Mouse (Mus musculus) adrenal gland (tissue): ENCODE measurements at regions not wholly inside any gene's neighbourhood (a gene's known extent, or its start where the extent isn't known, plus 50 kb on each side); places are given as distances from the start of the nearest gene placed in this dataset.

Source experiments
- intact Hi-C: fragments of 180-260 bp; cut with DNase I; formaldehyde crosslinking; loops from one replicate; pipeline ENCODE4 v1.15.1; 2025

DNA sequence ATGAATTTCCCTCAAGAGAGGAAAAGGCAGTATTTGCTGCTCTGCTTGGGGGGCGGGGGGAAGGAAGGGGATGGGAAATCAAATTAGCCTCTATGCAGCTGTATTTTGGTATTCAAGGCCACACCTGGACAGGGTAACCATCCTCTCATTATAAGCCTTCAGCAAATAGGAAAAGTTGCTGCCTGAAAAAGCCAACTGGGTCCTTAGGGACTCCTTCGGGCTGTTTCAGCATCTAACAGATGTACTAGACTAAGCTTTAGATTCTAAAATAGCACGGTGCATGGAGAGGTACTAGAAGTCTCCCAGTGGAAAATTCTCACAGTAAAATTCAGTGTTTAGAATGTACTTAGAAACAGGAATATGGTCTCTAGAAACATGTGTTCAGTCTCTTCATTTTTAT is 183.1 kb downstream of the Gm13691 start:
- intact Hi-C loops, result no loop called here

- intact Hi-C loops, result no loop called here
These were observed 193.4 kb downstream of the Gm13691 start for GRCm38 (mm10) chr2:84183624-84184287.

DNA sequence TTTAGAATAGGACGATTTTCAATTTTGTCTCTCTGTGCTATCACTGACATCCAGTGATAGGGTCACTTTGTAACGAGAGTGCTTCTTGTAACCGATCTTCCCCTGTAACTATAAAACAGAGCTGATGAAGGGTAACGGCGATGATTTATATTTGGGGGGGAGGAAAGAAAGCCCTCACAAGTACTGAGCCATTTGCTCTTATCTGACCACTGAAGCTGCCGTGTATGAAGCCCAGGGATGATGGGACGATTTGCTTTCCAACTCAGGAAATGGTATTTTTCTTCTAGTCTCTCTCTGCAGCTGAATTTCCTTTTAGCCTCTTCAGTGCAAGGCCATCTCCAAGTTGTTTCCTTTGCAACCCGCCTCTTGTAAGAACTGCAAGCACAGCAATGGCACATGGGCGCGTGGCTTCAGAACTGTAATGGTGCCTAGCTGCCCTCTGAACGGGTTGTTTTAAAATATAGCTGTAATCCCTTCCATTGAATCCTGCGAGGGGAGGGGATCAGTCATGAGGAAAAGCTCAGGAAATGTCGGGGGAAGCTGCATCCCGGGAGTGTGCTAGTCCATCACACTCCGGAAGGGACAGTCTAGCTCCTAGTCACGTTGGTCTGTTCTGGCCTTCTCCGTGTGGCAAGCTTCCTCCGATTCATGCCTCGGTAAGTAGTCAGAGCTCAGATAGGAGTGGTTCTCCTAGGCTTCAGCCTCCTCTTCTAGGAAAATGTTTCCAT is 194.1 kb downstream of the Gm13691 start:
- intact Hi-C loops, result loop anchor here (5.0 kb wide), 1 partner anchor 243 kb away; the partner anchor contains the start of gene Calcrl

DNA sequence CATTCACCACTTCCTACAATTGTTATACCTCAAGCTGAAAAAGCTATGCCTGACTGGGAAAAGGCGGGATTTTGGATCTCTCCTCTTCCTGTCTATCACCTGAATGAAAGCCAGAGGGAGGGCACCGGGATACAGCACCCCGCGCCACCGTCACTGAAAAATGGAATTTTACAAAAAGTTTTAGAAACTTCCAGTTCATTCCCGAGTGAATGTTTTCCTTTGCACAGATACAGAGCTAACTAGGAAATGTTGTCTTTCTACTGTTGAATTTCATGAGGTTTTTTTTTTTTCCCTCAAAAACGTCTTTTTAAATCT is 194.6 kb downstream of the Gm13691 start:
- intact Hi-C loops, result loop anchor here (5.0 kb wide), 1 partner anchor 242 kb away; the partner anchor contains the start of gene Calcrl

DNA sequence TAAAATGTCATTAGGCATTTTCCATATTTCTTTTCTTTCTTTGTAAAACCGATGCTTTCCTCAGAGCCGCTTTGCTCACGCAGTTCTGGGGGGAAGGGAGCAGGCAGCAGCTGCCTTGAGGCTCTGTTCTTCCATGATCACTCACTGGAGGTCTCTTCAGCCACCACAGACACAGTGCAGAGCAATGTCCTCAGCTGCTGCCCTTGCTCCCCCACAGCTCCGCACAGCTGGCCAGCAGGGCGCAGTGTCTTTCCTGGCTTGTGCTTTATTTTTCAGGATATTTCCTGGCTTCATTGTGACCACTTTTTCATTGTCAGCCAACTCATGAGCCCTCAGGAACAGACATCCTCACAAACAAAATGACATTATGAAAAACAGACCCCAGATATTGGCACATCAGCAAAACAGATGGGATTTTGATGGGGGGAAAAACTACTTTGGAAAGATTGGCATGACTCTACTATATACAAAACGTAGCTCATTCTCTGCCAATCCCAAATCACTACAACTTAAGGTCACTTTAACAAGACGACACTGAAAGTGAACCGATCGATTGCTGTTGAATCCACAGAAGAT is 195.9 kb downstream of the Gm13691 start:
- intact Hi-C loops, result loop anchor here (5.0 kb wide), 1 partner anchor 241 kb away; the partner anchor contains the start of gene Calcrl

- intact Hi-C loops, result loop anchor here (5.0 kb wide), 1 partner anchor 240 kb away; the partner anchor contains the start of gene Calcrl
These were observed 197.1 kb downstream of the Gm13691 start for GRCm38 (mm10) chr2:84187456-84187855.

GRCm38 (mm10) chr2:84189302-84189701 is 198.9 kb downstream of the Gm13691 start:
- intact Hi-C loops, result loop anchor here (5.0 kb wide), 1 partner anchor 238 kb away; the partner anchor contains the start of gene Calcrl

GRCm38 (mm10) chr2:84217116-84217515 is 208.1 kb downstream of the Calcrl start:
- intact Hi-C loops, result no loop called here

DNA sequence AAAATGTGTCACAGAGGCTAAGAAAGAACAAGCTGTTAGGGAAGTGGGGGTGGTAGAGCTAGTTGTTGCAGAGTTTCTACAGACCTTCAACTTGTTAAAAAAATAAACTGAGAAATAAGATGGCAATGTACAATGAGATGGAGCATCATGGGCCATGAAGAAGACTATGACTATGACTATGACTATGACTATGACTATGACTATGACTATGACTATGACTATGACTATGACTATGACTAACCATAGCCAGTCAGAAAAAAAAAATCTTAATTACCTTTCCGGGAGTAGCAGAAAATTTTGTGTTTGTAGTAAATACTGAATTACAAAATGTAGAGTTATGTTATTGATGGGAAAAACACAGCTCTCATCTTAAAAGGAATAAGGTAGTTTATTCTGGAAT is 203.2 kb downstream of the Calcrl start:
- intact Hi-C loops, result no loop called here

DNA sequence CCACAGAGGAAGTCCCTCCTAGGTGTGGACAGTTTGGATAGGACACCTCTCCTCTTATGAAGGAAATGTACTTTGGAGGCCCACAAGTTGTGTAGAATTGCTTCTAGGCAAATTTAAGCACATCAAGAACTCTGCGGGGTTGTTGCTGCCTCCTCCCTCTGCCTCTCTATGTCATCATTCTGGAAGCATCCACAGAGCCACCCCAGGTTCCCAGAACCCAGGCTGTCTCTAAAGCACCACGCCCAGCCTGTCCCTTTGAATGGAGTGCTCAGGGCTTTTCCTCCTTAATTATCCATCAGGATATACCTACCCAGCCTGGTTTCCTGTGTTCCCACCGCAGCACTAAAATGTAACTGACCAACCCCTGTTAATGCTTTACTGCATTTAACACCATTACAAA is 195.4 kb downstream of the Calcrl start:
- intact Hi-C loops, result no loop called here

- intact Hi-C loops, result no loop called here
These were observed 189.6 kb downstream of the Calcrl start for GRCm38 (mm10) chr2:84235641-84236040.

DNA sequence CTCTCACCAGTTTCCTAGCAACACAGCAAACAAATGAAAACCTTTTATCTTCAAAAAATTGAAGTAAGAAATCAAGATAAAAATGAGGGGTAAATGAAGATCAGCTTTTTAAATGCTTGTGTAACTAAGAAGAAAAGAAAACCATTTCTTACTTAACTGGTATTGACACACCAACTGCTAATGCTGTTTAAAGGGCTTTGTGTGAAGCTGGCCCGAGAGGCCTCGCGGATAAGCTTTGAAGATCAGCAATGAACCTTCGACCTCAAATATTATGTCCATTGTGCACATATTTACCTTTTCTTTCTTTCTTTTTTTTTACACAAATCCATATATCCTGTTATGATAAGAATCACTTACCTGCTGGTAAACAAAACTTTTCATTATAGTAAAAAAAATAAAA is 184.0 kb downstream of the Calcrl start:
- intact Hi-C loops, result no loop called here

GRCm38 (mm10) chr2:84241986-84242385 is 183.2 kb downstream of the Calcrl start:
- intact Hi-C loops, result no loop called here

GRCm38 (mm10) chr2:84245900-84246299 is 179.3 kb downstream of the Calcrl start:
- intact Hi-C loops, result no loop called here

GRCm38 (mm10) chr2:84246562-84246961 is 178.6 kb downstream of the Calcrl start:
- intact Hi-C loops, result no loop called here

DNA sequence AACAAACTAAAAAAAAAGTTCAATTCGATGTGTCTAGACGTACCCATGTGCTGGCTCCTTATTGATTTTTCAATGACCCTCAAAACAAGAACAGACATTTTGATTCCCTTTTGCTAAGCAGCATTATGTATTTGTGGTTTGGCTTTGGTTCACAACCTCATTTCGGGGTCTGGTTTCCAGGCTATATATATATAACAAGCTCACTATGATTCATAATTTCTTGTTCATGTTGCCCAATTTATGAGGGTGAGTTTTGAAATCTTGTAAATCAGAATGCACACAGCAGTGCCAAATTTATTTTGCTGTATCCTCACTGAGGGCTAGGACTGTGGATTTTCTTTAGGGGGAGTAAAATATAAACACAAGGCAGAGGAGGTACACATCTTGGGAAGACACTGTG is 177.0 kb downstream of the Calcrl start:
- intact Hi-C loops, result no loop called here

DNA sequence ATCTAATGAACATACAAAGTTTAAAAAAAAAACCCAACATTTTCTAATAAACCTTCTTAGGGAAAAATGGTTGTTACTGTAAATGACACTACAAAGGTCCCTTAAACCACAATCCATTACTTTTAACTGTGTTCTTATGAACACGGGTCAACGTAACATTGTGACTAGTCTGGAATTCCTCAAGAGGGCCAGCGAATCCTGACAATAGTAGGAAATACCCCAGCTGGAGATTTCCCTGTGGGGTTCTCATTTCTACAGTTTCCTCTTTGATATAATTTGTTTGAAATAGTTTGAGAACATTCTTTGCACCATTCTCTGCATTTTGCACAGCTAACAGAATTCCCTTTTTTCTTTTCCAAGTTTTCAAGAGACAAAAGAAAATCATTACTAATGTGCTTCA is 175.3 kb downstream of the Calcrl start:
- intact Hi-C loops, result no loop called here

- intact Hi-C loops, result no loop called here
These were observed 173.1 kb downstream of the Calcrl start for GRCm38 (mm10) chr2:84252076-84252475.

DNA sequence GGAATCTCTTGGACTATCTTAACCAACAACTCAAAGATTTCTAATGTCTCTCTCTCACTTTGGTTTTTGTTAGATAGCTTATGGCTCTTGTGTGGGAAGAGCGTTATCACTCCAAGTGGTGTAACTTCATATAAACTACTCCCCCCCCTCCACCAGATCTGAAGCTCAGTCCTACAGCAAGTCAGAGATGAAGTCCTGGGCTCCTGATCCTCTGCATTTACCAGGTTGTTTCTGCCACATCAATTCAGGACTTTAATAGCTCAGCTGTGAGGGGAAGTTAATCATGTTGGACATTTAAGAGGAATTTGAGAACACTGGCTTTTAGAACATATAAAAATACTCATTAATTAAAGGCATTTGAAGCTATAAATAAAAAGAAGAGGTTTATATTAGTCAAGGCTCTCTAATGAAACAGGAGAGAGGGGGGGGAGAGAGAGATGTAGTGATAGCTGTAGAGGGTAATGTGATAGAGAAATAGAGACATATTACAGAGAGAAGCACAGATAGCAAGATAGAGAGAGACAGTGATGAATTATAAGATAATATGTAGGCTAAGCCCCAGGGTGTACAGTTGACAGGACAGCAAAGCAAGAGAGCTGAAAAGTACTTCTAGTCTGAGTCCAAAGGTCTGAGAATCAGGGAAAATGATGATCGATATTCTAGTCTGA is 166.7 kb downstream of the Calcrl start:
- intact Hi-C loops, result no loop called here

- intact Hi-C loops, result no loop called here
These were observed 166.0 kb downstream of the Calcrl start for GRCm38 (mm10) chr2:84259222-84259621.

DNA sequence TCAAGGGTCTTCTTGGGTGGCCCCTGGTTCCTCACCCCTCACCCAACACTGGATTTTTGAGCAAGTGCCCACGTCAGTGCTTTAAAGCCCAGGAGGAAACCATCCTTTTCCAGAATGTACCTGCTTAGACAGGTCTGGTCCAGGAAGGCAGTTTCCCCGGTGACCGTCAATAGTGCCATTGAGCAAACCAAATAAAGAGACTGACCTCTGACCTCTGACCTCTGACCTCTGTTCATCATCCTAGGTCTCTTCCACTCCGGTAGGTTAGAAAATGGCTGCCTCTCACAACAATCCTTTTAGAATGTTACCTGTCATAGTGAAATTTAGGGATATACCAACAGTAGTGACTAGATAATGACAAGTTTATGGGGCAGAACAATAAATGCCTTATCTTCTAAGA is 164.5 kb downstream of the Calcrl start:
- intact Hi-C loops, result loop anchor here (5.0 kb wide), 1 partner anchor 167 kb away; the partner anchor contains the start of gene Calcrl

- intact Hi-C loops, result loop anchor here (5.0 kb wide), 1 partner anchor 166 kb away; the partner anchor contains the start of gene Calcrl
These were observed 163.7 kb downstream of the Calcrl start for GRCm38 (mm10) chr2:84261481-84261880.
